Mouse (Mus musculus): ENCODE results near the gene Pus1.

- no peak for TF ChIP-seq CTCF (IDR thresholded peaks at IDR 0.05; ENCODE audit: low read depth)
- no peak for TF ChIP-seq EP300 (optimal IDR thresholded peaks at IDR 0.05)
Observed at GRCm38 (mm10) chr5:110779276-110779997, 1.0 kb downstream of the Pus1 start.
